Mouse (Mus musculus): ENCODE data around the gene 9530053A07Rik. TPM values are rescaled to one million over a fixed set of nuclear protein-coding genes. Genes with fewer than 3 reads are reported as not detected.

Gene 9530053A07Rik
- total and polyA plus RNA-seq, 2 experiments from 2014 or later: 0.06 to 0.16 TPM

DNA sequence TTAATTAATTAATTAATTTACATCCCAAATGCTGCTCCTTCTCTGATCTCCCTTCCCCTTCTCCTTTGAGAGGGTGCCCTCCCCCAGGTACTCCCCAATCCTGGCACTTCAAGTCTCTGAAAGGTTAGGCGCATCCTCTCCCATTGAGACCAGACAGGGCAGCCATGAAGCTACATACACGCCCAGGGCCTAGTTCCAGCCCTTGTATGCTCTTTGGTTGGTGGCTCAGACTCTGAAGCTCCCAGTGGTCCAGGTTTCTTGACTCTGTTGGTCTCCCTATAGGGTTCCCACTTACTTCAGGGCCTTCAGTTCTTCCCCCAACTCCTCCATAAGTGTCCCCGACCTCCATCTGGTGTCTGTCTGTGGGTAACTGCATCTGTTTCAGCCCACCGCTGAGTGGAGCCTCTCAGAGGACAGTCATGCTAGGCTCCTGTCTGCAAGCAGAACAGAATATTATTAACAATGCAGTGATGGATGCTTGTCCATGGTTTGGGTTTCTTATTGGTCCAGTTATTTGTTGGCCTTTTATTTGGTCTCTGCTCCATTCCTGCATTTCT lies 76.9 kb downstream of the 9530053A07Rik start:
- Histone ChIP-seq H3K9ac (replicated peaks; ENCODE audit: low read length, poor library complexity, severe bottlenecking) (no peak overlapping the region), H3K4me3 (ENCODE audit: low read depth, low read length) (no peak overlapping the region), H3K4me2 (ENCODE audit: low read depth, low read length, poor library complexity, severe bottlenecking) (no peak overlapping the region), H3K27me3 (ENCODE audit: insufficient read depth, low read length) (no peaks in the 10 kb centered on the region), H3K4me1 (ENCODE audit: insufficient read depth, low read length) (no peaks in the 10 kb centered on the region), H3K36me3 (ENCODE audit: insufficient read depth, low read length) (no peaks in the 10 kb centered on the region), H3K9me3 (ENCODE audit: low read length) (no peaks in the 10 kb centered on the region), H3K27ac (ENCODE audit: low read depth, low read length) (no peak overlapping the region)
- DNase-seq (ENCODE audit: low spot score): no peak
- 82% methylated on average over 4 of the region's 4 CpGs for WGBS
- no peak for ATAC-seq (ENCODE audit: low FRiP score)
- no peak for TF ChIP-seq CTCF (IDR thresholded peaks at IDR 0.05)

DNA sequence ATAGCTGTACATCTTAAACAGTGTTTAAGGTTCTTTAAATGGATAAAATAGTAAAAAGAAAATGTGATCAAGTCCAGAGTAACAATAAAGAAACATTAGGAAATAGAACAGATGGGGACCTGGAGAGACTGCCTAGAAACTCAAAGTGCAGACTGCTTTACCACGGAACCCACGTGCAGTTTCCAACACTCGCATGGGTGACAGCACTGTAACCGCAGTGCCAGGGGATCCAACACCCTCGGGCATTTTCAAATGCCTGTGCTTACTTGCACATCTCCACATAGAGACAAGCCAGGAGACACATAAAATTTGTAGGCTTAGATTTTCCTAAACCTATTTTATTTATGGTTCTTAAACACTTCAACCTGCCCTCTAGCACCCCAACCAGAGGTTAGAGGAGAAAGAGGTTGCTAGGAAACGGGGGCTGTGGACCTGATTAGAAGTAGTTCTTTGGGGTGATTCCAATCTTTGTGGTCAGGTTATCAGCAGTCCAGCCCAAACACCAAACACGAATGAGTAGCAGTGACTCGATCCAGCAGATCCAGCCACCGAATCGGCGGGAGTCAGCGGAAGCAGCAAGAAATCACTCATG lies 79.2 kb downstream of the 9530053A07Rik start:
- Histone ChIP-seq H3K9me3 (ENCODE audit: low read length) (no peaks in the 10 kb centered on the region), H3K27ac (ENCODE audit: low read depth, low read length) (no peak overlapping the region), H3K36me3 (ENCODE audit: insufficient read depth, low read length) (no peaks in the 10 kb centered on the region), H3K4me3 (ENCODE audit: low read depth, low read length) (peak overlapping the region; percentile 24), H3K9ac (replicated peaks; ENCODE audit: low read length, poor library complexity, severe bottlenecking) (peak overlapping the region; percentile 29; the same call in 1 of the 2 replicates), H3K4me2 (ENCODE audit: low read depth, low read length, poor library complexity, severe bottlenecking) (peak overlapping the region; percentile 43), H3K27me3 (ENCODE audit: insufficient read depth, low read length) (no peaks in the 10 kb centered on the region), H3K4me1 (ENCODE audit: insufficient read depth, low read length) (no peaks in the 10 kb centered on the region)
- TF ChIP-seq CTCF (IDR thresholded peaks at IDR 0.05): no peak
- DNase-seq (ENCODE audit: low spot score) (no peak), ATAC-seq (ENCODE audit: low FRiP score) (no peak)
- 54% methylated on average over 12 of the region's 12 CpGs for WGBS

DNA sequence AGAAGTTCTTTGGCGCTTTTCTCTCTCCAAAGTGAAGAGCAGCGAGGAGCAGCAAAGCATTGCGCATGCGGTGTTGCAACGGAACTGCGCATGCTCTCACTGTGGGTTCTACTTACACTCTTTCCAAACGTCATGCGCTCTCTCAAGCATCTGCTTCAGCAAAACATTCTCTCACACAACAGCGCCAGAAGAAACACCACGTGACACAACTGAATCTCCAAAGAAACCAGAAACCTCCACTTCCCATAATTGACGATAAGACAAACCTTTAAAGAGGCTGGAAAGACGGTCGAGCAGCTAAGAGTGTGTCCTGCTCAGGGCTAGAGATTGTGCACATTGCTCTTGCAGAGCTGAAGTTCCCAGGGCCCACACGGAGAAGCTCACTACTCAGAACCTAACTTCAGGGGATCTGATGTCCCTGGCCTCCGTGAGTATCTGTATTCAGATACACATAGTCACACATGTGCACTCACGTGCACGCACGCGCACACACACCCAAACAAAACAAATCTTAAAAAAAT lies 79.8 kb downstream of the 9530053A07Rik start:
- no peaks in the 10 kb centered on the region for H3K27me3 ChIP-seq (ENCODE audit: insufficient read depth, low read length)
- peak overlapping the region; percentile 43 for H3K4me2 ChIP-seq (ENCODE audit: low read depth, low read length, poor library complexity, severe bottlenecking)
- TF ChIP-seq CTCF (IDR thresholded peaks at IDR 0.05): no peak
- H3K9ac ChIP-seq (replicated peaks; ENCODE audit: low read length, poor library complexity, severe bottlenecking): 0 out of 2 replicates have a peak overlapping the region, but pooled peaks have one; percentile 29
- no peaks in the 10 kb centered on the region for H3K4me1 ChIP-seq (ENCODE audit: insufficient read depth, low read length)
- peak overlapping the region; percentile 24; the same call in 1 of the 2 replicates for H3K4me3 ChIP-seq (ENCODE audit: low read depth, low read length)
- ATAC-seq (ENCODE audit: low FRiP score) (no peak), DNase-seq (ENCODE audit: low spot score) (peak; percentile 87)
- WGBS: 57% methylated on average over 19 of the region's 19 CpGs
- H3K27ac ChIP-seq (ENCODE audit: low read depth, low read length): no peak overlapping the region
- H3K9me3 ChIP-seq (ENCODE audit: low read length): no peaks in the 10 kb centered on the region
- no peaks in the 10 kb centered on the region for H3K36me3 ChIP-seq (ENCODE audit: insufficient read depth, low read length)

DNA sequence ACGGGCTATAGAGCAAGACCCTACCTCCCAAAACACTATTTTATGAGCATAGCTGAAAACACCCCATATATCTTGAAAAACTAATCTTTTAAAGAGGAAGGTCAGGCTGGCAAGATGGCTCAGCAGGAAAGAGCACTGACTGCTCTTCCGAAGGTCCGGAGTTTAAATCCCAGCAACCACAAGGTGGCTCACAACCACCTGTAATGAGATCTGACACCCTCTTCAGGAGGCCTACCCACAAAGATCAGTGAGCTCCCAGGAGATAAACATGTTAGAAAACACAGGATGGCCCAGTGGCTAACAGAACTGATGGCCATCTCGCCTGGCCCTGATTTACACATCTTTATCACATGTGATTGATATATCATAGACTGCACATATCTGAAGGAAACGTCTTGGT lies 81.5 kb downstream of the 9530053A07Rik start:
- Histone ChIP-seq H3K27me3 (ENCODE audit: insufficient read depth, low read length) (no peaks in the 10 kb centered on the region), H3K9ac (replicated peaks; ENCODE audit: low read length, poor library complexity, severe bottlenecking) (no peak overlapping the region), H3K36me3 (ENCODE audit: insufficient read depth, low read length) (no peaks in the 10 kb centered on the region), H3K9me3 (ENCODE audit: low read length) (no peaks in the 10 kb centered on the region), H3K4me1 (ENCODE audit: insufficient read depth, low read length) (no peaks in the 10 kb centered on the region), H3K4me3 (ENCODE audit: low read depth, low read length) (no peak overlapping the region), H3K27ac (ENCODE audit: low read depth, low read length) (no peak overlapping the region), H3K4me2 (ENCODE audit: low read depth, low read length, poor library complexity, severe bottlenecking) (no peak overlapping the region)
- ATAC-seq (ENCODE audit: low FRiP score): no peak
- WGBS: 52% methylated on average over 5 of the region's 5 CpGs
- peak; percentile 46 for TF ChIP-seq CTCF (IDR thresholded peaks at IDR 0.05)
- no peak for DNase-seq (ENCODE audit: low spot score)

DNA sequence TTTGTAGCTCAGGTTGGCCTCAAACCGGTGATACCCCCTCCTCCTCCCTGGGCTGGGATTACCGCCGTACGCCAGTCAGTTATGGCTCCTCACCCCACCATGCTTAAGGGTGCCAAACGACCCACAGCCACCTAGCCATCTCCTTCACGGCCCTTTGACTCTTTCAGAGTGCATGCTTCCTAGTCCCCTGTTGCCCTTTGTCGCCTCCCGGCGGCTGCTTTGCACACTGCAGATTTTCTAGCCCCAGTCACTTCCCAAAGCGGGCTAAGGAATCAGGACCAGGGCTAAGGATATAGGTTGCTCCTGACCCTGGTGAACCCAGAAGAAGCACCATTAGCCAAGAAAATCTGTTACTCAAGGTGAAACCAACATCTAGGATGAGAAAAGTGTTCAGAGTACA lies 84.9 kb downstream of the 9530053A07Rik start:
- H3K36me3 ChIP-seq (ENCODE audit: insufficient read depth, low read length): no peaks in the 10 kb centered on the region
- no peaks in the 10 kb centered on the region for H3K27me3 ChIP-seq (ENCODE audit: insufficient read depth, low read length)
- ATAC-seq (ENCODE audit: low FRiP score): no peak
- H3K4me3 ChIP-seq (ENCODE audit: low read depth, low read length): no peak overlapping the region
- WGBS: 40% methylated on average over 10 of the region's 10 CpGs
- H3K9ac ChIP-seq (replicated peaks; ENCODE audit: low read length, poor library complexity, severe bottlenecking): no peak overlapping the region
- TF ChIP-seq CTCF (IDR thresholded peaks at IDR 0.05): peak; percentile 64
- H3K4me1 ChIP-seq (ENCODE audit: insufficient read depth, low read length): no peaks in the 10 kb centered on the region
- H3K27ac ChIP-seq (ENCODE audit: low read depth, low read length): no peak overlapping the region
- no peak for DNase-seq (ENCODE audit: low spot score)
- H3K9me3 ChIP-seq (ENCODE audit: low read length): no peaks in the 10 kb centered on the region
- no peak overlapping the region for H3K4me2 ChIP-seq (ENCODE audit: low read depth, low read length, poor library complexity, severe bottlenecking)

Other genes starting within 250 kb of the 9530053A07Rik start
- gene Zfp974, start 200.0 kb upstream of the 9530053A07Rik start, total RNA-seq (2014; rRNA removed): 5.9 and 18.5 TPM in 2 replicates
- gene Zfp974, start 200.0 kb upstream of the 9530053A07Rik start, polyA plus RNA-seq (2015; fragmentation: Nextera tagmentation; extraction: Ambion mirVana): 6.7 and 6.8 TPM in 2 replicates
- gene Zfp780b, start 150.3 kb upstream of the 9530053A07Rik start, total RNA-seq (2014; rRNA removed): 21.8 and 29.7 TPM in 2 replicates
- gene Zfp780b, start 150.3 kb upstream of the 9530053A07Rik start, polyA plus RNA-seq (2015; fragmentation: Nextera tagmentation; extraction: Ambion mirVana): 21.6 and 22.1 TPM in 2 replicates
- 7.4 and 8.0 TPM in 2 replicates for gene Zfp850, start 115.4 kb upstream of the 9530053A07Rik start, total RNA-seq (2014; rRNA removed)
- gene Zfp850, start 115.4 kb upstream of the 9530053A07Rik start, polyA plus RNA-seq (2015; fragmentation: Nextera tagmentation; extraction: Ambion mirVana): 4.0 and 4.2 TPM in 2 replicates
- gene Psmc4, start 79.4 kb upstream of the 9530053A07Rik start, total RNA-seq (2014; rRNA removed): 162 and 170 TPM in 2 replicates
- gene Psmc4, start 79.4 kb upstream of the 9530053A07Rik start, polyA plus RNA-seq (2015; fragmentation: Nextera tagmentation; extraction: Ambion mirVana): 257 and 259 TPM in 2 replicates
- gene Fcgbp, start 58.2 kb upstream of the 9530053A07Rik start, total RNA-seq (2014; rRNA removed): 0.33 and 0.66 TPM in 2 replicates
- 1.1 TPM in 2 replicates for gene Fcgbp, start 58.2 kb upstream of the 9530053A07Rik start, polyA plus RNA-seq (2015; fragmentation: Nextera tagmentation; extraction: Ambion mirVana)
- 31.9 and 34.4 TPM in 2 replicates for gene Fbl, start 40.2 kb downstream of the 9530053A07Rik start, total RNA-seq (2014; rRNA removed)
- gene Fbl, start 40.2 kb downstream of the 9530053A07Rik start, polyA plus RNA-seq (2015; fragmentation: Nextera tagmentation; extraction: Ambion mirVana): 51.9 and 60.9 TPM in 2 replicates
- gene Dyrk1b, start 50.0 kb downstream of the 9530053A07Rik start, total RNA-seq (2014; rRNA removed): 28.8 and 33.3 TPM in 2 replicates
- gene Dyrk1b, start 50.0 kb downstream of the 9530053A07Rik start, polyA plus RNA-seq (2015; fragmentation: Nextera tagmentation; extraction: Ambion mirVana): 8.0 TPM in 2 replicates
- 78.8 and 81.3 TPM in 2 replicates for gene Eid2, start 138.4 kb downstream of the 9530053A07Rik start, total RNA-seq (2014; rRNA removed)
- gene Eid2, start 138.4 kb downstream of the 9530053A07Rik start, polyA plus RNA-seq (2015; fragmentation: Nextera tagmentation; extraction: Ambion mirVana): 21.2 and 29.0 TPM in 2 replicates
- gene Eid2b, start 148.3 kb downstream of the 9530053A07Rik start, total RNA-seq (2014; rRNA removed): 44.0 and 64.2 TPM in 2 replicates
- 50.9 and 52.8 TPM in 2 replicates for gene Eid2b, start 148.3 kb downstream of the 9530053A07Rik start, polyA plus RNA-seq (2015; fragmentation: Nextera tagmentation; extraction: Ambion mirVana)
- gene Selenov, start 161.7 kb downstream of the 9530053A07Rik start, total RNA-seq (2014; rRNA removed): 0.61 and 1.3 TPM in 2 replicates
- gene Selenov, start 161.7 kb downstream of the 9530053A07Rik start, polyA plus RNA-seq (2015; fragmentation: Nextera tagmentation; extraction: Ambion mirVana): 3.5 and 6.3 TPM in 2 replicates
- gene Dll3, start 172.8 kb downstream of the 9530053A07Rik start, total RNA-seq (2014; rRNA removed): 8.6 and 17.3 TPM in 2 replicates
- 17.6 and 18.1 TPM in 2 replicates for gene Dll3, start 172.8 kb downstream of the 9530053A07Rik start, polyA plus RNA-seq (2015; fragmentation: Nextera tagmentation; extraction: Ambion mirVana)
- 59.2 and 76.3 TPM in 2 replicates for gene Timm50, start 182.6 kb downstream of the 9530053A07Rik start, total RNA-seq (2014; rRNA removed)
- gene Timm50, start 182.6 kb downstream of the 9530053A07Rik start, polyA plus RNA-seq (2015; fragmentation: Nextera tagmentation; extraction: Ambion mirVana): 112 and 120 TPM in 2 replicates
- gene Supt5, start 209.3 kb downstream of the 9530053A07Rik start, total RNA-seq (2014; rRNA removed): 99.5 and 104 TPM in 2 replicates
- gene Supt5, start 209.3 kb downstream of the 9530053A07Rik start, polyA plus RNA-seq (2015; fragmentation: Nextera tagmentation; extraction: Ambion mirVana): 84.8 and 86.1 TPM in 2 replicates
- 158 and 163 TPM in 2 replicates for gene Rps16, start 221.2 kb downstream of the 9530053A07Rik start, total RNA-seq (2014; rRNA removed)
- 536 and 539 TPM in 2 replicates for gene Rps16, start 221.2 kb downstream of the 9530053A07Rik start, polyA plus RNA-seq (2015; fragmentation: Nextera tagmentation; extraction: Ambion mirVana)
- 15.3 and 19.4 TPM in 2 replicates for gene Plekhg2, start 243.1 kb downstream of the 9530053A07Rik start, total RNA-seq (2014; rRNA removed)
- 7.9 and 8.0 TPM in 2 replicates for gene Plekhg2, start 243.1 kb downstream of the 9530053A07Rik start, polyA plus RNA-seq (2015; fragmentation: Nextera tagmentation; extraction: Ambion mirVana)

All from midbrain, postnatal 0 days (tissue).